Mouse (Mus musculus) fat pad, adult 2 months (tissue): ENCODE results near the gene Brpf1.

ENCODE experiments used
- DNase-seq: peaks from one replicate; pipeline ENCODE4 v3.0.0-alpha.2; 2011; ENCODE audit warnings: low read depth, low spot score; ENCODE audit errors: extremely low read depth

The Brpf1 gene

GRCm38 (mm10) chr6:113351653-113352052, 44.7 kb downstream of the Brpf1 start:
- DNase-seq = no peak

GRCm38 (mm10) chr6:113352820-113353219, 45.9 kb downstream of the Brpf1 start:
- DNase-seq = no peak

GRCm38 (mm10) chr6:113353696-113354095, 46.8 kb downstream of the Brpf1 start:
- DNase-seq = no peak

- DNase-seq = no peak
Observed at GRCm38 (mm10) chr6:113361476-113361875, 54.5 kb downstream of the Brpf1 start.

GRCm38 (mm10) chr6:113362241-113362640, 55.3 kb downstream of the Brpf1 start:
- no peak for DNase-seq

GRCm38 (mm10) chr6:113364518-113365135, 57.7 kb downstream of the Brpf1 start:
- no peak for DNase-seq

GRCm38 (mm10) chr6:113366639-113367038, 59.7 kb downstream of the Brpf1 start:
- no peak for DNase-seq

- DNase-seq = no peak
Observed at GRCm38 (mm10) chr6:113367574-113367973, 60.6 kb downstream of the Brpf1 start.

- DNase-seq = no peak
Observed at GRCm38 (mm10) chr6:113368124-113368523, 61.2 kb downstream of the Brpf1 start.

- DNase-seq = no peak
Observed at GRCm38 (mm10) chr6:113368577-113368976, 61.6 kb downstream of the Brpf1 start.

- no peak for DNase-seq
Observed at GRCm38 (mm10) chr6:113370194-113370929, 63.4 kb downstream of the Brpf1 start.

- DNase-seq = no peak
Observed at GRCm38 (mm10) chr6:113373491-113373890, 66.6 kb downstream of the Brpf1 start.
